Mouse (Mus musculus) erythroblast, embryonic 14.5 days (primary cell): ENCODE results near the gene Ntn4. TPM values are rescaled to one million over a fixed set of nuclear protein-coding genes. Genes with fewer than 3 reads are reported as not detected.

Experiments
- H3K27me3 ChIP-seq: 2 replicates; pipeline ENCODE4 v1.6.1; 2012; ENCODE audit warnings: inconsistent platforms; ENCODE audit not compliant: control insufficient read depth
- H3K36me3 ChIP-seq: 2 replicates; pipeline ENCODE4 v1.6.1; 2012; ENCODE audit warnings: mild to moderate bottlenecking, inconsistent platforms; ENCODE audit not compliant: control insufficient read depth
- H3K4me1 ChIP-seq: 2 replicates; pipeline ENCODE4 v1.6.1; 2012; ENCODE audit warnings: inconsistent platforms; ENCODE audit not compliant: control insufficient read depth
- H3K4me3 ChIP-seq: replicated peaks from 2 replicates; pipeline ENCODE3; 2012; ENCODE audit warnings: moderate library complexity, mild to moderate bottlenecking, inconsistent platforms
- H3K9me3 ChIP-seq: 2 replicates; pipeline ENCODE4 v1.6.1; 2012; ENCODE audit warnings: low read length, inconsistent platforms, mixed read lengths; ENCODE audit not compliant: control insufficient read depth
- GATA1 ChIP-seq: IDR thresholded peaks from 2 replicates; pipeline ENCODE4 v1.6.1; 2012; ENCODE audit warnings: low read length, inconsistent platforms, mixed read lengths
- TAL1 ChIP-seq: IDR thresholded peaks from 3 replicates; pipeline ENCODE4 v1.6.1; 2012; ENCODE audit warnings: low read length, inconsistent platforms, mixed read lengths
- polyA plus RNA-seq: library from polyadenylated mRNA; stranded (reverse); fragments of >175 nt; gene quantifications from 2 replicates; pipeline ENCODE4 v1.2.3, GENCODE M21; 2012

Gene Ntn4
- polyA plus RNA-seq, 1 experiment, result not detected

GRCm38 (mm10) chr10:93753711-93754391 is 113.4 kb downstream of the Ntn4 start:
- Histone ChIP-seq H3K9me3 (no peaks in the 10 kb centered on the region), H3K4me3 (no peak overlapping the region), H3K4me1 (no peaks in the 10 kb centered on the region), H3K36me3 (no peaks in the 10 kb centered on the region), H3K27me3 (no peaks in the 10 kb centered on the region)
- no peak for TF ChIP-seq TAL1
- TF ChIP-seq GATA1, result no peak

GRCm38 (mm10) chr10:93756211-93756610 is 115.7 kb downstream of the Ntn4 start:
- no peak for TF ChIP-seq GATA1

GRCm38 (mm10) chr10:93759644-93760043 is 119.2 kb downstream of the Ntn4 start:
- H3K36me3 ChIP-seq, result no peaks in the 10 kb centered on the region
- TF ChIP-seq TAL1 (no peak), GATA1 (no peak)
- no peaks in the 10 kb centered on the region for H3K4me1 ChIP-seq
- no peaks in the 10 kb centered on the region for H3K9me3 ChIP-seq
- H3K27me3 ChIP-seq, result no peaks in the 10 kb centered on the region
- no peak overlapping the region for H3K4me3 ChIP-seq

More at GRCm38 (mm10) chr10:93756211-93756610, 115.7 kb downstream of the Ntn4 start:
- H3K4me1 ChIP-seq, result no peaks in the 10 kb centered on the region
- H3K4me3 ChIP-seq, result no peak overlapping the region
- no peaks in the 10 kb centered on the region for H3K27me3 ChIP-seq
- no peaks in the 10 kb centered on the region for H3K36me3 ChIP-seq
- no peaks in the 10 kb centered on the region for H3K9me3 ChIP-seq

GRCm38 (mm10) chr10:93760429-93760828 is 119.9 kb downstream of the Ntn4 start:
- Histone ChIP-seq H3K9me3 (no peaks in the 10 kb centered on the region), H3K27me3 (no peaks in the 10 kb centered on the region), H3K36me3 (no peaks in the 10 kb centered on the region), H3K4me1 (no peaks in the 10 kb centered on the region), H3K4me3 (no peak overlapping the region)
- TF ChIP-seq TAL1 (no peak), GATA1 (no peak)

- Histone ChIP-seq H3K4me3 (no peak overlapping the region), H3K9me3 (no peaks in the 10 kb centered on the region), H3K36me3 (no peaks in the 10 kb centered on the region), H3K27me3 (no peaks in the 10 kb centered on the region), H3K4me1 (no peaks in the 10 kb centered on the region)
- TF ChIP-seq TAL1 (no peak), GATA1 (no peak)
Observed at GRCm38 (mm10) chr10:93763074-93763473, 122.6 kb downstream of the Ntn4 start.

- TF ChIP-seq TAL1, result no peak
- no peak for TF ChIP-seq GATA1
- H3K9me3 ChIP-seq, result no peaks in the 10 kb centered on the region
- no peak overlapping the region for H3K4me3 ChIP-seq
- H3K27me3 ChIP-seq, result no peaks in the 10 kb centered on the region
- H3K36me3 ChIP-seq, result no peaks in the 10 kb centered on the region
- H3K4me1 ChIP-seq, result no peaks in the 10 kb centered on the region
Observed at GRCm38 (mm10) chr10:93766221-93766620, 125.7 kb downstream of the Ntn4 start.

GRCm38 (mm10) chr10:93767245-93767644 is 126.8 kb downstream of the Ntn4 start:
- Histone ChIP-seq H3K9me3 (no peaks in the 10 kb centered on the region), H3K27me3 (no peaks in the 10 kb centered on the region), H3K36me3 (no peaks in the 10 kb centered on the region), H3K4me1 (no peaks in the 10 kb centered on the region), H3K4me3 (no peak overlapping the region)
- TF ChIP-seq TAL1, result no peak
- no peak for TF ChIP-seq GATA1

- H3K4me1 ChIP-seq, result no peaks in the 10 kb centered on the region
- H3K4me3 ChIP-seq, result no peak overlapping the region
- TF ChIP-seq GATA1 (no peak), TAL1 (no peak)
- no peaks in the 10 kb centered on the region for H3K9me3 ChIP-seq
- no peaks in the 10 kb centered on the region for H3K36me3 ChIP-seq
- no peaks in the 10 kb centered on the region for H3K27me3 ChIP-seq
Observed at GRCm38 (mm10) chr10:93768222-93768621, 127.7 kb downstream of the Ntn4 start.

- H3K9me3 ChIP-seq, result no peaks in the 10 kb centered on the region
- H3K36me3 ChIP-seq, result no peaks in the 10 kb centered on the region
- no peaks in the 10 kb centered on the region for H3K27me3 ChIP-seq
- no peaks in the 10 kb centered on the region for H3K4me1 ChIP-seq
- TF ChIP-seq TAL1 (no peak), GATA1 (no peak)
- H3K4me3 ChIP-seq, result no peak overlapping the region
Observed at GRCm38 (mm10) chr10:93771931-93772465, 131.5 kb downstream of the Ntn4 start.
